Mouse (Mus musculus): ENCODE measurements at regions not wholly inside any gene's neighbourhood (a gene's known extent, or its start where the extent isn't known, plus 50 kb on each side); places are given as distances from the start of the nearest gene placed in this dataset.

DNA sequence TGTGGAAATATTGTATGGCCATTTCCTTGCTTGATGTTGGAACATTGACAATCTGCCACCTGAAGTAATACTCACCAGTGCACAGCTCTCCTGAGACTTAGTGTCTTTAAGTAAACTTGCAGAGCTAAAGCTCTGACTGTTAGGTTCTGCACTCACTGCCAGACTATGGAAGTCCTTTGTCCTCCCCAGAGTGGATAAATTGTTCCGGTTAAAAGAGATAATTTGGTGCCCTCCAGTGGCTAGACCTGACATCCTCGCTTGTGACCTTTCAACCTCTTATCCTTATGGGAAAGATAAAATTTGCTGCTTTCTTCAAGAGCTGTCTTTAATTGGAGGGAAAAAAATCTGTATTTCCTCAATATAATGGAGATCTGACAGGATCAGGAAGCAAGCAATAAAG, 639.3 kb upstream of the Adgra3 start:
- TF ChIP-seq POLR2A (IDR thresholded peaks at IDR 0.05; ENCODE audit: low read depth, low read length) (no peak), CTCF (conservative IDR thresholded peaks at IDR 0.05; ENCODE audit: insufficient read depth, insufficient read length, low read depth, low read length) (0 out of 2 replicates have a peak, but pooled peaks have one; percentile 17)

Data from kidney, adult 2 months (tissue).